ENCODE assay signal across 10 mouse cellular contexts in genomic region chr2:102001661-102002060, GRCm38 (mm10).
DNase-seq lines count a peak whose midpoint lies in the region; ATAC-seq and TF ChIP-seq lines count a peak whose summit lies in the region.
"Had no signal": no experiment of that assay in that cellular context is flagged by ENCODE, and none has a peak within 500 bp of the region (broad histone marks: within the 10 kb centered on the region; RNA-seq: fewer than 3 reads in every experiment).

No protein-coding gene starts in this region.

- no peak for ATAC-seq in heart, embryonic 13.5 days (ENCODE audit: extremely low read depth, insufficient number of reproducible peaks, low FRiP score, low TSS enrichment)
- no peak for ATAC-seq in lung, embryonic 15.5 days (ENCODE audit: borderline replicate concordance, extremely low read depth, low FRiP score, low TSS enrichment)
- ATAC-seq in hindbrain, embryonic 12.5 days (ENCODE audit: low FRiP score): no peak
- no peak for ATAC-seq in midbrain, embryonic 16.5 days
- ATAC-seq: CD4-positive, CD25-positive, alpha-beta regulatory T cell, adult 4 months had no signal

- H3K27me3 ChIP-seq in heart, embryonic 13.5 days (replicated peaks): no peaks in the 10 kb centered on the region
- H3K27me3 ChIP-seq in lung, embryonic 15.5 days: no peaks in the 10 kb centered on the region
- H3K27me3 ChIP-seq in hindbrain, embryonic 12.5 days: no peaks in the 10 kb centered on the region
- H3K27me3 ChIP-seq in midbrain, embryonic 16.5 days (ENCODE audit: control insufficient read depth, insufficient read depth, low read depth, low read length): no peaks in the 10 kb centered on the region
- H3K27me3 ChIP-seq: liver, embryonic 13.5 days had no signal

- DNase-seq in heart, postnatal 36 days: no peak
- no peak for DNase-seq in lung, adult 2 months
- DNase-seq in ovary, postnatal 36 days (ENCODE audit: low spot score): no peak
- DNase-seq in adrenal gland, adult 8-10 months: no peak
- DNase-seq: liver, embryonic 13.5 days had no signal

- no peaks in the 10 kb centered on the region for H3K9me3 ChIP-seq in heart, embryonic 13.5 days
- no peaks in the 10 kb centered on the region for H3K9me3 ChIP-seq in lung, embryonic 15.5 days
- no peaks in the 10 kb centered on the region for H3K9me3 ChIP-seq in hindbrain, embryonic 12.5 days (replicated peaks)
- no peaks in the 10 kb centered on the region for H3K9me3 ChIP-seq in midbrain, embryonic 16.5 days (replicated peaks; ENCODE audit: control insufficient read depth, low read length, poor library complexity, severe bottlenecking)
- H3K9me3 ChIP-seq: liver, embryonic 13.5 days had no signal

- WGBS in heart, embryonic 13.5 days: 0% methylated on average over 1 of the region's 1 CpGs
- WGBS in lung, embryonic 15.5 days: 0% methylated on average over 1 of the region's 1 CpGs
- 8% methylated on average over 1 of the region's 1 CpGs for WGBS in lung, adult 2 months
- 5% methylated on average over 1 of the region's 1 CpGs for WGBS in hindbrain, embryonic 12.5 days
- WGBS in midbrain, embryonic 16.5 days: 7% methylated on average over 1 of the region's 1 CpGs

- no peak for TF ChIP-seq POLR2A in lung, adult 2 months (IDR thresholded peaks at IDR 0.05; ENCODE audit: borderline replicate concordance, extremely low read depth, low read depth, low read length)

- peak overlapping the region; percentile 19 for H3K4me3 ChIP-seq in heart, embryonic 13.5 days
- H3K4me3 ChIP-seq in lung, embryonic 15.5 days: no peak overlapping the region
- H3K4me3 ChIP-seq in lung, adult 2 months (replicated peaks; ENCODE audit: extremely low read depth, low read depth, low read length): no peak overlapping the region
- H3K4me3 ChIP-seq in hindbrain, embryonic 12.5 days: no peak overlapping the region
- H3K4me3 ChIP-seq in midbrain, embryonic 16.5 days (ENCODE audit: low read depth, low read length): no peak overlapping the region
- H3K4me3 ChIP-seq: liver, embryonic 13.5 days had no signal

- intact Hi-C loops in heart, postnatal 36 days (cut with DNase I): no loop called here

- H3K9ac ChIP-seq in heart, embryonic 13.5 days: peak overlapping the region; percentile 68; the same call in 1 of the 2 replicates
- no peak overlapping the region for H3K9ac ChIP-seq in lung, embryonic 15.5 days
- H3K9ac ChIP-seq in hindbrain, embryonic 12.5 days: no peak overlapping the region
- H3K9ac ChIP-seq in midbrain, embryonic 16.5 days (ENCODE audit: low read depth, low read length): no peak overlapping the region
- H3K9ac ChIP-seq: liver, embryonic 13.5 days had no signal

- peak overlapping the region; percentile 58 for H3K4me2 ChIP-seq in heart, embryonic 13.5 days
- H3K4me2 ChIP-seq in lung, embryonic 15.5 days: no peak overlapping the region
- H3K4me2 ChIP-seq in hindbrain, embryonic 12.5 days (replicated peaks): 0 out of 2 replicates have a peak overlapping the region, but pooled peaks have one; percentile 34
- no peak overlapping the region for H3K4me2 ChIP-seq in midbrain, embryonic 16.5 days (ENCODE audit: low read length)
- H3K4me2 ChIP-seq: liver, embryonic 13.5 days had no signal

- peak overlapping the region; percentile 90 for H3K27ac ChIP-seq in heart, embryonic 13.5 days (replicated peaks)
- peak overlapping the region; percentile 78; the same call in 1 of the 2 replicates for H3K27ac ChIP-seq in lung, embryonic 15.5 days
- H3K27ac ChIP-seq in hindbrain, embryonic 12.5 days: peak overlapping the region; percentile 97
- peak overlapping the region; percentile 86 for H3K27ac ChIP-seq in midbrain, embryonic 16.5 days (ENCODE audit: low read length)
- H3K27ac ChIP-seq: liver, embryonic 13.5 days had no signal

- TF ChIP-seq CTCF in lung, adult 2 months (IDR thresholded peaks at IDR 0.05; ENCODE audit: insufficient read depth, low read length): no peak

- H3K36me3 ChIP-seq in heart, embryonic 13.5 days: no peaks in the 10 kb centered on the region
- no peaks in the 10 kb centered on the region for H3K36me3 ChIP-seq in lung, embryonic 15.5 days
- no peaks in the 10 kb centered on the region for H3K36me3 ChIP-seq in hindbrain, embryonic 12.5 days
- no peaks in the 10 kb centered on the region for H3K36me3 ChIP-seq in midbrain, embryonic 16.5 days (ENCODE audit: control insufficient read depth, insufficient read depth, low read length)
- H3K36me3 ChIP-seq: liver, embryonic 13.5 days had no signal

- H3K4me1 ChIP-seq in heart, embryonic 13.5 days: peaks cover 77% of the 10 kb centered on the region
- H3K4me1 ChIP-seq in lung, embryonic 15.5 days: peaks cover 65% of the 10 kb centered on the region
- peaks cover 18% of the 10 kb centered on the region for H3K4me1 ChIP-seq in lung, adult 2 months (ENCODE audit: control insufficient read depth, insufficient read depth, low read length)
- H3K4me1 ChIP-seq in hindbrain, embryonic 12.5 days: peaks cover 87% of the 10 kb centered on the region
- peaks cover 66% of the 10 kb centered on the region for H3K4me1 ChIP-seq in midbrain, embryonic 16.5 days (ENCODE audit: control insufficient read depth, insufficient read depth, low read length)

Comparison
In these comparisons a context has a peak if more than half of its experiments do, and no peak if none do; other contexts are left out.
1. H3K4me2 ChIP-seq: peak in heart, embryonic 13.5 days (single experiment) and hindbrain, embryonic 12.5 days (single experiment); none in lung, embryonic 15.5 days (single experiment) and midbrain, embryonic 16.5 days (single experiment).
2. Peak in every context shown above with its lines, with median percentiles within 50 percentile points of each other: H3K27ac ChIP-seq.